Mouse (Mus musculus) heart, adult 2 months (tissue): ENCODE results near the gene Egfr.

Experiments
- CTCF ChIP-seq: fragments of 200-600 bp; IDR thresholded peaks from 2 replicates; pipeline ENCODE4 v1.8.1; 2022; ENCODE audit warnings: antibody characterized with exemption, mild to moderate bottlenecking, moderate library complexity
- EP300 ChIP-seq: fragments of 200-500 bp; IDR thresholded peaks from 2 replicates; pipeline ENCODE4 v1.6.1; 2011; ENCODE audit warnings: low read depth, low read length, control low read depth; ENCODE audit not compliant: insufficient read depth
- POLR2A ChIP-seq: fragments of 200-500 bp; IDR thresholded peaks from 2 replicates; pipeline ENCODE4 v1.6.1; 2011; ENCODE audit warnings: mild to moderate bottlenecking, low read depth, low read length, control low read depth; ENCODE audit not compliant: insufficient read depth

GRCm38 (mm10) chr11:16958520-16958919, 206.5 kb downstream of the Egfr start:
- TF ChIP-seq CTCF (no peak), POLR2A (no peak), EP300 (no peak)
